Mouse (Mus musculus) neural tube, embryonic 15.5 days (tissue): Measurements from ENCODE around the gene Trrap. TPM values are rescaled to one million over a fixed set of nuclear protein-coding genes. Genes with fewer than 3 reads are reported as not detected.

ENCODE experiments used
- ATAC-seq: fragments of 200-750 bp; cut with Nextera tagmentation; 2 replicates; pipeline ENCODE4 v1.8.0; 2017; ENCODE audit warnings: mild to moderate bottlenecking, moderate TSS enrichment, moderate library complexity; ENCODE audit not compliant: low FRiP score
- H3K27ac ChIP-seq: fragments of 300-500 bp; sonication (generic); replicated peaks from 2 replicates; pipeline ENCODE4 v1.5.1; 2015; ENCODE audit warnings: mild to moderate bottlenecking, inconsistent platforms
- H3K27me3 ChIP-seq: fragments of 300-500 bp; sonication (generic); replicated peaks from 2 replicates; pipeline ENCODE4 v1.6.1; 2015; ENCODE audit warnings: inconsistent platforms
- H3K36me3 ChIP-seq: fragments of 300-500 bp; sonication (generic); 2 replicates; pipeline ENCODE4 v1.6.1; 2015; ENCODE audit warnings: inconsistent platforms
- H3K4me1 ChIP-seq: fragments of 300-500 bp; sonication (generic); 2 replicates; pipeline ENCODE4 v1.6.1; 2015; ENCODE audit warnings: inconsistent platforms
- H3K4me2 ChIP-seq: fragments of 300-500 bp; sonication (generic); 2 replicates; pipeline ENCODE4 v1.6.1; 2015; ENCODE audit warnings: inconsistent platforms, mild to moderate bottlenecking, moderate library complexity
- H3K4me3 ChIP-seq: fragments of 300-500 bp; sonication (generic); replicated peaks from 2 replicates; pipeline ENCODE4 v1.5.1; 2015; ENCODE audit warnings: mild to moderate bottlenecking, inconsistent platforms
- H3K9ac ChIP-seq: fragments of 300-500 bp; sonication (generic); replicated peaks from 2 replicates; pipeline ENCODE4 v1.6.1; 2015; ENCODE audit warnings: mild to moderate bottlenecking, inconsistent platforms
- H3K9me3 ChIP-seq: fragments of 300-500 bp; sonication (generic); replicated peaks from 2 replicates; pipeline ENCODE4 v1.6.1; 2016; ENCODE audit warnings: inconsistent platforms
- WGBS: fragments of 180-500 bp; shearing (Covaris S2); methylation state at CpG from one replicate; pipeline ENCODE4 v1.1.7; 2015; ENCODE audit warnings: mixed read lengths; 5-methylcytosine and 5-hydroxymethylcytosine counted together
- polyA plus RNA-seq: library from polyadenylated mRNA; unstranded; fragments of >200 nt; fragmentation: Nextera tagmentation; extraction: Ambion mirVana; gene quantifications from 2 replicates; pipeline ENCODE4 v1.2.1, GENCODE M21; 2015

Trrap gene
- polyA plus RNA-seq, 1 experiment from 2014 or later, result 64.5 TPM

GRCm38 (mm10) chr5:144753041-144753440 lies 14.5 kb upstream of the Trrap start:
- no peak overlapping the region for H3K4me3 ChIP-seq
- H3K36me3 ChIP-seq, result peaks cover 56% of the 10 kb centered on the region
- peaks cover 9% of the 10 kb centered on the region for H3K4me1 ChIP-seq
- ATAC-seq, result no peak
- no peaks in the 10 kb centered on the region for H3K27me3 ChIP-seq
- no peak overlapping the region for H3K27ac ChIP-seq
- no peaks in the 10 kb centered on the region for H3K9me3 ChIP-seq
- no peak overlapping the region for H3K4me2 ChIP-seq
- 68% methylated on average over 7 of the region's 7 CpGs for WGBS
- no peak overlapping the region for H3K9ac ChIP-seq

GRCm38 (mm10) chr5:144755191-144755590 lies 12.3 kb upstream of the Trrap start:
- no peak overlapping the region for H3K27ac ChIP-seq
- no peak overlapping the region for H3K9ac ChIP-seq
- H3K27me3 ChIP-seq, result no peaks in the 10 kb centered on the region
- H3K4me3 ChIP-seq, result no peak overlapping the region
- H3K9me3 ChIP-seq, result no peaks in the 10 kb centered on the region
- 83% methylated on average over 10 of the region's 10 CpGs for WGBS
- peaks cover 30% of the 10 kb centered on the region for H3K4me1 ChIP-seq
- ATAC-seq, result no peak
- no peak overlapping the region for H3K4me2 ChIP-seq
- H3K36me3 ChIP-seq, result peaks cover 35% of the 10 kb centered on the region

GRCm38 (mm10) chr5:144757402-144757801 lies 10.1 kb upstream of the Trrap start:
- peaks cover 31% of the 10 kb centered on the region for H3K4me1 ChIP-seq
- H3K9ac ChIP-seq, result no peak overlapping the region
- no peak overlapping the region for H3K4me3 ChIP-seq
- H3K36me3 ChIP-seq, result peaks cover 21% of the 10 kb centered on the region
- H3K4me2 ChIP-seq, result no peak overlapping the region
- H3K27ac ChIP-seq, result no peak overlapping the region
- H3K27me3 ChIP-seq, result no peaks in the 10 kb centered on the region
- 92% methylated on average over 9 of the region's 9 CpGs for WGBS
- ATAC-seq, result no peak
- no peaks in the 10 kb centered on the region for H3K9me3 ChIP-seq

DNA sequence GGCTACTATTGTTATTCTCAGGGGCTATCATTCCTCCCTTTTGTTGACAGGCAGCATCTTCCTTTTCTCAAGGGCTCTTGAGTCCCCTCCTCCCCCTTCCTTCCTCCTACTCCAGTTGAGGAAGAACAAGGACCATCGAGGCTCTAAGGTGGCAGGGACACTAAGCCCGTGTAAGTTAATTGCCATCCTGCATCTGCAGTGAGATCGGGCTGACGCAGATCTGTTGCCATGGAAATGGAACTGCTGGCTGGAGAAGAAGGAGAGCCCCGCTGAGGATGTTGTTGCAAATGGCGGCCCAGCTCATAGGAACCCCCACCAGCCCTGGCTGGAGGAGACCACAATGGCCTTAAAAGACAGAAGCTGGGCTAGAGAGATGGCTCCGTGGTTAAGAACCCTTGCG lies 9.1 kb upstream of the Trrap start:
- Histone ChIP-seq H3K9ac (no peak overlapping the region), H3K4me1 (peaks cover 31% of the 10 kb centered on the region), H3K9me3 (no peaks in the 10 kb centered on the region), H3K27ac (peak overlapping the region; percentile 64), H3K27me3 (no peaks in the 10 kb centered on the region), H3K4me3 (peak overlapping the region; percentile 18; the same call in 1 of the 2 replicates), H3K4me2 (peak overlapping the region; percentile 53), H3K36me3 (peaks cover 18% of the 10 kb centered on the region)
- WGBS, result 6% methylated on average over 8 of the region's 8 CpGs
- 0 out of 2 replicates have a peak, but pooled peaks have one; percentile 21 for ATAC-seq

DNA sequence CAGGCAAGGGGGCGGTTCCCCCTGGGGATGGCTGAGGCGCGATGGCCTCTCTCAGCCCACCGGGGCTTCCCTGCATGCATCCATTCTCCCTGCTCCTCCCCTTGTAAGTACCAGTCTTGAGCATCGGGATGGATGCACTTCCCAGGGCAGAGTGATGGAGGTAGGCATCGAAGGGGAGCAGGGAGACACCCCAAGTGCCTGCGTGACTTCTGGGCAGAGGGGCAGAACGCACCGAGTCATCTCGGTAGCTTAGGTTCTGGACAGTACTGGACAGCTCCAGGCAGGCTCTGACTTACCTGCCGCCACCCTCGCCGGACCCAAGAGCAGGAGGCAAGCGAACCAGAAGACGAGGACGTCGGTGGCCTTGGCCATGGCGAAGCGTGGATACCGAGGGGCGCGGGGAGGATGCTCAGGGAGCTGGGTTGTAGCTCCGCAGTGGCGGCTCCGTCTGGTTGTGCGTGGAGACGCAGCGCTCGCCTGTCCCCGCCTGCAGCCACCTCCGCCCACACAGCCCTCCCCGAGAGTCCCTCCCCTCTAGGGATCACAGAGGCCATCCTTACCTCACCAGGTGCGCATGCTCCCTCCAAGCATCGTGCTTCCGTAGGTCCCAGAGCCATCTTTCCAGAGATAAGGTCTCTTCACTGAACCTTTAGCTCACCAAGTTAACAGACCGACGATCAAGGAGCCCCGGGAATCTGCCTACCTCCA lies 6.2 kb upstream of the Trrap start, which contains the start of gene Tmem130:
TSS of gene Tmem130 (minus strand) at position 658 of the 708 bp plus-strand sequence.
- Histone ChIP-seq H3K4me1 (peaks cover 31% of the 10 kb centered on the region), H3K4me2 (peak within 1 kb of the TSS; percentile 53), H3K4me3 (peak within 1 kb of the TSS; percentile 58), H3K9ac (peak within 1 kb of the TSS; percentile 66), H3K27ac (peak within 1 kb of the TSS; percentile 88), H3K27me3 (no peaks in the 10 kb centered on the region), H3K36me3 (no peaks in the 10 kb centered on the region), H3K9me3 (no peaks in the 10 kb centered on the region)
- WGBS, result 1% methylated on average over 38 of the region's 38 CpGs
- peak; percentile 93 for ATAC-seq

DNA sequence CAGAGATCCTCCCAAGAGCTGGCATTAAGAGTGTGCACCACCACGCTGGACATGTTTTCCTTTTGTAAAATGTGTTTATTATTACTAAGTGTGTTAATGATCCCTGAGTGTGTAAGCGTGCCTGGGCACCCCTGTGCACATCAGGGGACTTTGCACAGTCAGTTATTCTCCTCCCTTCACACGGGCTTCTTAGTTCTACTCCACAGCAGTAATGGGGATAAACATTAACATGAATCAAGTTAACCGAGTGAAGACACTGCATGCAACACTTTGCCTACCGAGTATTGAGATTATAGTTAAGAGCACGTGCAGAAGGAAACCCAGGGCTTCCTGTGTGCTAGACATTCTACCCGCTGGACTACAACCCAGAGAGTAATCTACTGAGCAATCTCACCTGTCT lies 1.5 kb upstream of the Trrap start:
- Histone ChIP-seq H3K4me2 (no peak overlapping the region), H3K4me3 (no peak overlapping the region), H3K27ac (no peak overlapping the region), H3K4me1 (peaks cover 16% of the 10 kb centered on the region), H3K9ac (no peak overlapping the region), H3K27me3 (no peaks in the 10 kb centered on the region), H3K36me3 (peaks cover under 1% of the 10 kb centered on the region; the same call in 1 of the 2 replicates), H3K9me3 (no peaks in the 10 kb centered on the region)
- WGBS, result 81% methylated on average over 7 of the region's 7 CpGs
- ATAC-seq, result no peak

GRCm38 (mm10) chr5:144766646-144767045 lies 886 bp upstream of the Trrap start:
- 84% methylated on average over 11 of the region's 11 CpGs for WGBS
- no peaks in the 10 kb centered on the region for H3K27me3 ChIP-seq
- no peak overlapping the region for H3K27ac ChIP-seq
- H3K4me2 ChIP-seq, result no peak overlapping the region
- no peak overlapping the region for H3K9ac ChIP-seq
- no peak overlapping the region for H3K4me3 ChIP-seq
- no peak for ATAC-seq
- H3K9me3 ChIP-seq, result no peaks in the 10 kb centered on the region
- peaks cover 7% of the 10 kb centered on the region for H3K36me3 ChIP-seq
- peaks cover 16% of the 10 kb centered on the region for H3K4me1 ChIP-seq

DNA sequence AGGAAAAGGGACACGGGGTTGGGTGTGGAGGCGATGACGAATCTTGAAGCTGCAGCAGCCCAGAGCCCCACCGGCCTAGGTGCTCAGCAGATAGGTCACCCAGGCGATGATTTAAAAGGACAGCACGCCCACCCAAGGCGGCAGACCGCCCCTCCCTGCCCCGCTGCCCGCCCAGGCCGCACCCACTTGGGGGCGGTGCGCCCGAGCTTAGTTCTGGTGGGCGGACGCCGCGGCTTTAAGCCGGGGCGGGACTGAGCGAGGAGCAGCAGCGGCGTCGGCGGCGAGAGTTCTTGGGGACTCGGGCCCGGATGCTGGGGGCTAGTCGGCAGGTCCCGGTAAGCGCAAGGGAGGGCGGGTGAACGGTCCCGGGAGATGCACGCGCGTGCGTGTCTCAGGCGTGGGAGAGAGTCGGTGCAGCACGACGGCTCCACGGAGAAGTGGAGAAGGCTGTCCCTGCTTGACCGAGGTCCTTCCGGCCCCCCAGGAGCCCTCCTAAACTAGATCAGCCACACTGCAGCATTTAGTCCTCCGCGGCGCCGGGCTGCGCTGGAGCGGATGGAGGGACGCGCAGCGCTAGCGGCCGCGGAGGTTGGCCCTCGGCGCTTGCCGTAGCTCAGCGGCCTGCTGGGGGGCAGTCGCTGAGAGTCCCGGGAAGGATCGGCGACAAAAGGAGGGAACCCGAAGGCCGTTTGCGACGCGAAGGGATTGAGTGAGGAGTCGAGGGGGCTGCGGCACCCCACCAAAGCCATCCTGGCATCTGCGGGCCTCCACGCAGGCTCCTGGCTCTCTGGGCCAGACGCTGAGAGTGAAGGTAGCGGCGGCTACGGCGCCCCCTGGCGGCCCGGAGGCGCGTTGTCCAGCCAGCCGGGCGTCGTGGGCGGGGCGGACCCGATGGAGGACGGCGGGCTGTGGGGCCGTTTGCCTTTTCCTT lies 644 bp downstream of the Trrap start:
- WGBS, result under 1% methylated on average over 92 of the region's 92 CpGs
- H3K9me3 ChIP-seq, result no peaks in the 10 kb centered on the region
- peaks cover 16% of the 10 kb centered on the region for H3K4me1 ChIP-seq
- ATAC-seq, result peak; percentile 90
- no peaks in the 10 kb centered on the region for H3K27me3 ChIP-seq
- peak overlapping the region; percentile 99 for H3K27ac ChIP-seq
- H3K36me3 ChIP-seq, result peaks cover 18% of the 10 kb centered on the region
- H3K9ac ChIP-seq, result peak overlapping the region; percentile 82
- peak overlapping the region; percentile 92 for H3K4me3 ChIP-seq
- peak overlapping the region; percentile 77 for H3K4me2 ChIP-seq

- ATAC-seq, result peak; percentile 8; the same call in 1 of the 2 replicates
- H3K4me1 ChIP-seq, result peaks cover 16% of the 10 kb centered on the region
- H3K36me3 ChIP-seq, result peaks cover 23% of the 10 kb centered on the region
- peak overlapping the region; percentile 99 for H3K27ac ChIP-seq
- H3K4me3 ChIP-seq, result peak overlapping the region; percentile 92
- 37% methylated on average over 8 of the region's 8 CpGs for WGBS
- H3K9ac ChIP-seq, result peak overlapping the region; percentile 82
- no peaks in the 10 kb centered on the region for H3K27me3 ChIP-seq
- H3K9me3 ChIP-seq, result no peaks in the 10 kb centered on the region
- peak overlapping the region; percentile 77 for H3K4me2 ChIP-seq
Observed at GRCm38 (mm10) chr5:144769067-144769482, 1.5 kb downstream of the Trrap start.

DNA sequence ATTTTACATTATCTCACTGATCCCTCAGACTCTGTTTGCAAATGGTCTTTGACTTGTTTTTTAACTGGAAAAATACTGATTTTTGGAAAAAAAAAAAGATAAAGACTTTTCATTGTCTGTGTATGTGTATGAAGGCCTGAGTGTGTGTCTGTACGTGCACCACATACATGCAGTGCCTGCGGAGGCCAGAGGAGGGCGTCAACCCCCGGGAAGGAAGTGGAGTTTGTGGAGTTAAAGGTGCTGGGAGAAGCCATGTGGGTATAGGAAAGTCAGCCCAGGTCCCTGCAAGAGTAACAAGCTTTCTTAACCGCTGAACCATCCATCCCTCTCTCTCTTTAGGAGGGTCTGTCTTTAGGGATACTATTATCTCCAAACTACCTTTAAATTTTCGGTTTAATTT lies 5.7 kb downstream of the Trrap start:
- H3K4me3 ChIP-seq, result no peak overlapping the region
- H3K9me3 ChIP-seq, result no peaks in the 10 kb centered on the region
- peaks cover 48% of the 10 kb centered on the region for H3K36me3 ChIP-seq
- no peaks in the 10 kb centered on the region for H3K27me3 ChIP-seq
- ATAC-seq, result no peak
- 95% methylated on average over 6 of the region's 6 CpGs for WGBS
- H3K9ac ChIP-seq, result no peak overlapping the region
- no peak overlapping the region for H3K4me2 ChIP-seq
- no peak overlapping the region for H3K27ac ChIP-seq
- peaks cover 16% of the 10 kb centered on the region for H3K4me1 ChIP-seq

DNA sequence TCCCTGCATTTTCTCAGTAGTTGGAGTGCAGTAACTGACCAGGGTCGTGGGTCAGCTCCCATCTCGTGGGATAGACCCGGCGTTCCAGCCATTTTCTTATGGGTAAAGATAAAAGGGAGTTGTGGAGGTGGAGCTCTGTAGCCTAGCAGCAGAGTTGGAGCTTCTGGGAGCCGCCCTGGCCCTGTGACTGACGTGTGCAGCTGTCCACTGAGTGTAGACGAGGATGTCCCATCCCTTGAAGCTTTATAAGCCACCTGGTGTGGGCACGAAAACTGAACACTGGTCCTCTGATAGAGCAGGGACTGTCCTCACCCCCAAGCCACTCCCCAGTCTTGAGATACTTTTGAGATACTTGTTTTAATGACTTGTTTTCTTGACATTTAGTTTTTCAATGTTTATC lies 13.1 kb downstream of the Trrap start:
- H3K9ac ChIP-seq, result no peak overlapping the region

More for the DNA sequence above, 13.1 kb downstream of the Trrap start:
- Histone ChIP-seq H3K27me3 (no peaks in the 10 kb centered on the region), H3K27ac (no peak overlapping the region), H3K4me1 (no peaks in the 10 kb centered on the region), H3K4me2 (no peak overlapping the region), H3K9me3 (no peaks in the 10 kb centered on the region), H3K36me3 (peaks cover 94% of the 10 kb centered on the region), H3K4me3 (no peak overlapping the region)
- ATAC-seq, result no peak
- 88% methylated on average over 8 of the region's 8 CpGs for WGBS
